Mouse (Mus musculus) erythroblast, embryonic 14.5 days (primary cell): ENCODE measurements around the gene Arg2.

Experiments used
- GATA1 ChIP-seq: IDR thresholded peaks from 2 replicates; pipeline ENCODE4 v1.6.1; 2012; ENCODE audit warnings: low read length, inconsistent platforms, mixed read lengths
- TAL1 ChIP-seq: IDR thresholded peaks from 3 replicates; pipeline ENCODE4 v1.6.1; 2012; ENCODE audit warnings: low read length, inconsistent platforms, mixed read lengths

DNA sequence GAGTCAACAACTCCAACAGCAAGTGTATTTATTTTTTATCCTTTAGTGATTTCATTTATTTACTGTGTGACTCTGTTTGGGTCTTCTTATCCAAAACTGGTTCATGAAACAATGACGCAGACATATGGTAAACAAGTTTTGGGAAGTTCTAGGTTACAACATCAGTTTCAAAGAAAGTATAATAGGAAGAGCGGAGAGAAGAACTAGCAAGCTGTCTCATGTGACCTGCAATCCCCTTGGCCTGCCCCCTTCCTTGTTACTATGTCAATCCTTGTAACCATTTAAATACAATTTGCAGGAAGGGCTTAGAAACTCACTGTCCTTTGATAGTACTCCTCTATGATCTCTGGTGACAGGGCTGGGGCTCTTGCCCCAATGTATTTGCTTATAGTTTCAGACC lies 10.2 kb downstream of the Arg2 start:
- TF ChIP-seq TAL1 (no peak), GATA1 (no peak)
